Mouse (Mus musculus): ENCODE results near the gene Socs7. TPM values are rescaled to one million over a fixed set of nuclear protein-coding genes. Genes with fewer than 3 reads are reported as not detected.

Gene Socs7
- polyA plus RNA-seq, 1 experiment: 6.3 TPM

DNA sequence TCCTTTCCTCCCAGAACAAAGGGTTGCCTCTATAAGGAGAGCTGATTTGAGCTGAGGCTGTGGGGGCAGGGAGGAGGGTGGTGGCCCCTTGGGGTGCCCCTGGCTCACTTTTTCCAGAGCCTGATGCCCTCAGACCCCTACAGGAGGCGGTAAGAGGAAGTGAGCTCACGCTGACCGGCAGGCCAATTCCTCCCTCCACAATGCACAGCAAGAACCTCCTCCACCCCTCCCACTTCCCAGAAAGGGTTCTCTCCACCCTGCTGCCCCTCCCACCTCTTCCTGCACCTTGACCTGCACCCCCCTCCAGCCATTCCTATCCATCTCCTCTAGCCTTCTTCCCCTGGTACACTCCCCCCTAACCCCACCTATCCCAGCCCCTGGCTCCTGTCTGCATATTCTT, 49.8 kb downstream of the Socs7 start:
- peaks cover 14% of the 10 kb centered on the region for H3K4me1 ChIP-seq (ENCODE audit: control insufficient read depth, insufficient read depth, insufficient read length, low read length)
- peak overlapping the region; percentile 4; the same call in 1 of the 2 replicates for H3K4me3 ChIP-seq (ENCODE audit: insufficient read depth, low read depth, low read length)
- peak overlapping the region; percentile 83 for H3K27ac ChIP-seq (replicated peaks; ENCODE audit: low read depth, low read length)

DNA sequence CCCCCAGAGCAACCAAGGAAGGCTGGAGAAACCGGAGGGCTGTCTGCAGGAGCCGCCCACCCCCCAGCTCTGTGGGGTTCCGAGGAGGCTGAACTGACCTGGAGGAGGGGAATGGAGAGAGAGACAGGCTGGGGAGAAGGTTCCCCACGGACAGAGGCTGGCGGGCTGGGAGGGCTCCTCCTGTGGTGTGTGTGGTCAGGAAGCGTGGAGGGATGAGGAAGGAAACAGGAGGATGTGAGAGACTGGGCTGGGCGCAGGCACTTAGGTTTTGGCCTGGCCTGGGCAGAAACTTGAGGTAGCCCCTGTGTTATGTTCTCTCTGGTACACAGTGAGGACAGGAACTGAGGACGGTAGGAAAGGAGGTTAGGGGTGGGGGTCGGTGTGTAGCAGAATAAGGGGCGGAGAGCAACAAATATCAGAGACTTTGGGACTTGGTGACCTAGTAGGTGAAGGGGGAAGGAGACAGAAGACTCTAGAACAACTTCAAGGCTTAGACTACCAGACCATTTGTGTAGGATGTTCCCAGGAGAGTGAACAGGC, 50.5 kb downstream of the Socs7 start:
- Histone ChIP-seq H3K4me3 (ENCODE audit: insufficient read depth, low read depth, low read length) (no peak overlapping the region), H3K4me1 (ENCODE audit: control insufficient read depth, insufficient read depth, insufficient read length, low read length) (peaks cover 17% of the 10 kb centered on the region), H3K27ac (replicated peaks; ENCODE audit: low read depth, low read length) (peak overlapping the region; percentile 73)

DNA sequence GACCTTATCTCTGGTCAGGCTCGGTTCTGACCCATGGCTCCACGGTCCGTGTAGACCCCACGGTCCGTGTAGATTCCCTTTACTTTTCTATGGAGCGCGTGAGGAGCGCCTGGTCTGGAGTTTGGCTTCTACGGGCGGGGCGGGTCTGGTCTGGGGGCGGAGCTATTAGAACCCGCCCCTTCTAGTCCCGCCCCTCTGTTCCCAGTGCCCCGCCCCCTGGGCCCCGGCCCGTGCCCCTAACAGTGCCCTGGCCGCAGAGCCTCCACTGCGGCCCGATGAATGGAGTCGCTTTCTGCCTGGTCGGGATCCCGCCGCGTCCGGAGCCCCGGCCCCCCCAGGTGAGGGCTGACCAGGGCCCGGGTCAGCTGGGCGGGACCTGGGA, 53.0 kb downstream of the Socs7 start, which contains the start of gene Arhgap23:
Gene Arhgap23, plus strand, starts transcription at position 204 of the 382 bp plus-strand sequence.
- Histone ChIP-seq H3K4me1 (ENCODE audit: control insufficient read depth, insufficient read depth, insufficient read length, low read length) (peaks cover 17% of the 10 kb centered on the region), H3K27ac (replicated peaks; ENCODE audit: low read depth, low read length) (peak within 1 kb of the TSS; percentile 69), H3K4me3 (ENCODE audit: insufficient read depth, low read depth, low read length) (peak within 1 kb of the TSS; percentile 88)

DNA sequence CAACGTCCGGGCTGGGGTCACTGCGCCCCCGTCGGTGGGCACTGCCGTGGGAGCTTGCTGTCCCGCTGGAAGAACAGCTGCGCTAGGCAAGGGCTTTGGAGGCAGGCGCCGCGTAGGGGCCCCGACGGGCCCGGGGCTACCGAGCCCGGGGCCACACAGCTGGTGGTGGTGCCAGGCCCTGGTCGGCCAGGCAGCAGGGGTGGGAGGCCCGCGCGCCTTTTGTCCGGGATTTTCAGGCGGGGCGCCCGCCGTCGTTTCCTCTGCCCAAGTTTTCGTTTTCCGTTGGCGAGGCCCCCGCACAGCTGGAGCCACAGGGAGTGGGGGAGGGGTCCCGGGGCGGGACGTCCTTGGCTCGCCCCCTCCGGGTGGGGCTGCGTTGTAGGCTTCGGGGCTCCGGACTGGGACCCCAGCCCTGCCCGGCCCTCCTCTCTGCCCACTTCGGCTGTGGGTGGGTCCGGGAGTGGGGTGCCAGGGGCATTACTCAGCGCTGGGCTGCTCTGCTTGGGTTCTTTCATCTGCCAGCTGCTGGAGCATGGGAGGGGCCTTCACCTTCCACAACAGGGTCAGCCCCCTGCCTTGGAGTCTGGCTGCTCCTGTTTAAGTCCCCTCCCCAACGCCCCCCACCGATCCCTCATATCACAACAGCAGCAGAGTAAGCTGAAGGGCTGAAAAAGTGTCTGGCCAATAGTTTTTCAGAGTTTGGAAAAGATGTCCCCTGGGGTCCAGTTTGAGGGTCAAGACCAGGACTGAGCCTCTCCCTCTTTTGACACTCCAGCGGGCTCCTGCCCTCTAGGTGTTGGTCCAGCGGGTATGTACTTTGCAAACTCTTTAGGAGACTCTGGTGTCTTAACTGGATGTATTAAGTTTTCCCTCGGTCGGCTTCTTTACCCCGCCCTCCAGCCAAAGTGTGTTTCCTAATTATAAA, 53.6 kb downstream of the Socs7 start:
- Histone ChIP-seq H3K27ac (replicated peaks; ENCODE audit: low read depth, low read length) (peak overlapping the region; percentile 69), H3K4me3 (ENCODE audit: insufficient read depth, low read depth, low read length) (peak overlapping the region; percentile 88), H3K4me1 (ENCODE audit: control insufficient read depth, insufficient read depth, insufficient read length, low read length) (peaks cover 17% of the 10 kb centered on the region)

DNA sequence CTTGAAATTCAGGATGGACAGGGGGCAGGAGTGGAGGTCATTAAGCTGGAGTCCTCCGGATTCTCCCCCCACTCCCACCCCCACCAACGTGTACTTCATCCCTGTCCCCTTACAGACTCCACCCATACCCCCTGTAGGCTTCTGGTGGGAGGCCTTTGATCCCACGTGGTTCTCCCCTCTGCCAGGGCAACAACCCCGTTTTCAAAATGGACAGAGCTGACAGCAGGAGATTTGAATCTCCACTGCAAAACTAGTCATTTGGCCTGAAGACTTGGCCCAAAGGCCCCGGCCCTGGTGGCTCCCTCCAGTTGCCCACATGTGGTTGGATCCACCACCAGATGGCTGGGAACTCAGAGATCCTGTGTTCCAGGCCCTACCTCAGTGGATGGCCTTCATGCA, 54.3 kb downstream of the Socs7 start:
- peaks cover 17% of the 10 kb centered on the region for H3K4me1 ChIP-seq (ENCODE audit: control insufficient read depth, insufficient read depth, insufficient read length, low read length)
- no peak overlapping the region for H3K27ac ChIP-seq (replicated peaks; ENCODE audit: low read depth, low read length)
- peak overlapping the region; percentile 88 for H3K4me3 ChIP-seq (ENCODE audit: insufficient read depth, low read depth, low read length)

DNA sequence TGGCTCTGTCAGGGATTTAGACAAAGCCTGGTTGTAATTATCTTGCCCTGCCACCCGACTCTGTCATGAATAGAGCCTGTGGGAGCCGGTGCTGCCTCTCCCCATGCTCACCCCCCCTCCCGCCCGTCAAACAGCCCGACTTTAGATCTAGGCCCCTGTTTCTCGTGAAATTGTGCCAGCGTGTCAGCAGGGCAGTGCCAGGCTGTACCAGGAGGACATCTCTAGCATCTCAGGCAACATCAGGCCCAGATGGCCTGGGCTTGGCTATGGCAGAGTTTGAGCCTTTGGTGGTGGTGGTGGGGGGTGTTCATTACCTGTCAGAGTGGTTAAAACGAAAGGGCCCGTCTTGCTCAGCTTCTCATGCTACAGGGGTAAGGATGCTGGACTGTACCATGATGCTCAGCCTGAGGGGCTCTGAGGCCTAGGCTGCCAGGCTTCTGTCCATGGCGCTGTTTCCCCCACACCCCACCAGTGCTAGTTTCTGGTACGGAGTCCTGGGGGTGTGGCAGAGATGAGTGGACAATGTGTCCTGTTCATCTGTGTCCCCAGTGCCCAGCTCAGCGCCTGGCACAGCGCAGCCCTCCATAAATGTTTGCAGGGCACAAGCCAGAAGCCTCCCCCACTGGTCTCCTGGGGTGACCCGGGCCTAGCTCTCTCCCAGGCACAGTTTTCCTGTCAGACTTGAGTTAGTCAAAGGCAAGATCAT, 56.6 kb downstream of the Socs7 start:
- no peak overlapping the region for H3K4me3 ChIP-seq (ENCODE audit: insufficient read depth, low read depth, low read length)
- H3K27ac ChIP-seq (replicated peaks; ENCODE audit: low read depth, low read length): no peak overlapping the region
- H3K4me1 ChIP-seq (ENCODE audit: control insufficient read depth, insufficient read depth, insufficient read length, low read length): peaks cover 10% of the 10 kb centered on the region; the same call in 1 of the 2 replicates

DNA sequence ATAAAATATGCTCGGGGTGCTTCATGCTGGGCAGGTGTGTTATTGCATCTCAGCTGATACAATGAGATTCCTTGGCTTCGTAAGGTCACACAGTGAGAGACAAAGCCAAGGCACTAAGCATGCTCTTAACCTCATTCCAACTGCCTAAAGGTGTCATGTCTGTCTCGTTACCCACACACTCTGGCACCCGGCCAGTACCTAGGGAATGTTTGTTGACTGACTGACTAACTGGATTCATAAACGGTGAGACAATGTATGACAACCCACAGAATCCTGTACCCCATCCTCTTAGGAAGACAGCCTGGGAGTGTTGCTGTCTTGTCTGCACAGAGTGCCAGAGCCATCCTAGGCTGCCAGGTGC, 57.2 kb downstream of the Socs7 start:
- H3K4me3 ChIP-seq (ENCODE audit: insufficient read depth, low read depth, low read length): no peak overlapping the region
- H3K27ac ChIP-seq (replicated peaks; ENCODE audit: low read depth, low read length): no peak overlapping the region
- peaks cover 15% of the 10 kb centered on the region for H3K4me1 ChIP-seq (ENCODE audit: control insufficient read depth, insufficient read depth, insufficient read length, low read length)

DNA sequence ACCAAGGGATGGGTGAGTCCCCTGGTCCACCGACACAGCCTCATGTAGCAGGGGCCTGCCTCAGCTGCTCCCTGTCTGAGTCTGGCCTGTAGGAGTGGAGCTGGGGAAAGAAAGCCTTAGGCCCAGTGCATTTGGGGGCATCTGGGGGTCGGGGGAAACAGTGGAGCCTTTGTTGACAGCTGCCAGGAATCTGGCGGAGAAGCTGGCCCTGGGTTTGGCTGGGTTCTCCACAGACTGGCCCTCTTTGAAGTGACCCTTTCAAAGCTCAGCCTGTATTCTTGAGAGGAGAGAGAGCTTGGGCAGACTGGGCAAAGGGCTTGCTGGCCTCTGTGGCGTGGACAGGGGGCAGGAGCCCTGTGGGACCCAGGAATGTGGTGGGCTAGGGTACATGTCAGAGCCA, 60.2 kb downstream of the Socs7 start:
- H3K4me3 ChIP-seq (ENCODE audit: insufficient read depth, low read depth, low read length): no peak overlapping the region
- peaks cover 11% of the 10 kb centered on the region for H3K4me1 ChIP-seq (ENCODE audit: control insufficient read depth, insufficient read depth, insufficient read length, low read length)
- H3K27ac ChIP-seq (replicated peaks; ENCODE audit: low read depth, low read length): no peak overlapping the region

DNA sequence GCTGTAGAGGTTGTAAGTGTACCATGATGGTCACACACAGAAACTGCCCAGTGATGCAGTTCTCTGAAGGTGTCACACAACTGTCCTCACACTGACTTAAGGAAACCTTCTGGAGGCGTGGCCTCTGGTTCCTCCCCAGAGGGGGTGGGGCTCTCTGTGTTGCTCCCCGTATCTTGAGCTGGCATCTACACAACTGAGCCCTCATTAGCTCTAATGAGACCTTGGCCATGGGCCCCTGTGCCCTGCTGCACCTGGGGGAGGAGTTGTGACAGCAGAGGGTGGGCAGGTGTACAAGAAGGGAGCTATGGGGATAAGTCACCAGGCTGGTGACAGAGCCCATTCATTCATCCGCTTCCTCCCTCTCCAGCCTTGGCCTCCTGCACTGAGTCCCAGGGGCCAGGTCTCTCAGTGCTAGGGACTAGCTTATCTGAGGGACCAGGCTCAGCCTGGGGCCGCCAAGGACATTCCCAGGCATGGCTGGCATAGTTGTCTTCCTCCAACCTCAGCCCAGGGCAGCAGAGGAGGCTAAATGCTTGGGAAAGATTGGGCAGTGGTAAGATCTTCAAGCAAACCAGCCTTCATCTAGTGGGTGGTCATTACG, 61.8 kb downstream of the Socs7 start:
- Histone ChIP-seq H3K27ac (replicated peaks; ENCODE audit: low read depth, low read length) (0 out of 2 replicates have a peak overlapping the region, but pooled peaks have one; percentile 44), H3K4me1 (ENCODE audit: control insufficient read depth, insufficient read depth, insufficient read length, low read length) (peaks cover 13% of the 10 kb centered on the region), H3K4me3 (ENCODE audit: insufficient read depth, low read depth, low read length) (no peak overlapping the region)

DNA sequence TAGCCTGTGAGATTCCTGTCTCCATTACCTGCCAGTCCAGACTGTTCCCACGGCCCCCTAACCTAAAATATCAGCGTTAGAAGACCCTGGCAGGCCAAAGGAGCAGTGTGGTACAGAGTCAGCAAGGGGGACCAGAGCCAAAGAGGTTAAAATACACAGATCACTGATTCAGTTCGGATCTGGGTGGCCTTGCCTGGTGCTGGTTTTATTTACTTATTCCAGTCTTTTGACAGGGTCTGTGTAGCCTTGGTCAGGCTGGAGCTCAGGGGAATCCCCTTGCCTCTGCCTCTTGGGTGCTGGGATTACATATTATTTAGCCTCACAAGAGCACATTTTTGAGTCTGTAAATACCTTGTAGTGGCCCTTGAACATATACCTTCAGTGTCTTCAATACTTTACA, 62.5 kb downstream of the Socs7 start:
- H3K27ac ChIP-seq (replicated peaks; ENCODE audit: low read depth, low read length): 0 out of 2 replicates have a peak overlapping the region, but pooled peaks have one; percentile 9
- H3K4me1 ChIP-seq (ENCODE audit: control insufficient read depth, insufficient read depth, insufficient read length, low read length): peaks cover 13% of the 10 kb centered on the region
- H3K4me3 ChIP-seq (ENCODE audit: insufficient read depth, low read depth, low read length): no peak overlapping the region

DNA sequence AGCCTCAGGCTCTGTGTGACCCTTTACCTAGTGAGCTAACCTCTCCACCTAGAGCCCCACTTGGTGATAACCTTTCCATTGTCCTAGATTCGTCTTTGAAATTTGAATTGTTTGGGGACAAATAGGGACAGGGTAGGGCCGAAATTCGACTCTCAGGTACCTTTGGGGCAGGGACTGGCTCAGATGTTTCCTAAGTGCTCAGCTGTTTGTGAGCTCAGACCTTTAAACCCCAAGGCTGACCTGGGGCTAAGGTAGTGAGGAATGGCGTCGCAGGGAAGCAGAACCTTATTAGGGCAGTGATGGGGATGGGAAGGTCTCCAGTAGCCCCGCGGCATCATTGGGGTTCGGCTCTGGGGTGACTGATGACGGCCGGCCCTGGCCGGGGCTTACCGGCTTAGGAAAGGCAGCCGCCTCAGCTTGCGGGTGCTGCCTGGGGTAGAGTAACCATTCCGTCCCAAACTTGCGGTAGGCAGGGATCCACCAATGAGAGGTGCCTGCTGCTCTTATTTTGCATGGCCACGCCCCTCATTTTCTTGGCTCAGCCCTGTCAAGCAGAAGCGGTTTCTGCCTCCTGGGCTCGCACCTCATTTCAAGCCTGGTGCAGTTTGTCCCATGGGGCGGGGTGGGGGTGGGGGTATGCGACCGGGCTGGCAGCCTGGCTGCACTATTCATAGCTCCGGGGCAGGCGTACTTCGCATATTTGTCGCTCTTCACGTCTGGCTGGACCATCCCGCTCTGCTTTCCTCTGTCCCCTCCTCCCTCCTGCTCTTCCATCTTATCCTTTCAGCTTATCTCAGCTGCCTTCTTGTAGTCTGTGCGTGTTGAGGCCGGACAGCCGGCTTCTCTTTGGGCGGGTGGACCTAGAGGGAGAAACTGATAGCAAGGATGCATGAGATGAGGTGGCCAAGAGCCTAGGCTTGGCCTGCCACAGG, 65.7 kb downstream of the Socs7 start:
- no peak overlapping the region for H3K27ac ChIP-seq (replicated peaks; ENCODE audit: low read depth, low read length)
- peaks cover 10% of the 10 kb centered on the region for H3K4me1 ChIP-seq (ENCODE audit: control insufficient read depth, insufficient read depth, insufficient read length, low read length)
- peak overlapping the region; percentile 43 for H3K4me3 ChIP-seq (ENCODE audit: insufficient read depth, low read depth, low read length)

DNA sequence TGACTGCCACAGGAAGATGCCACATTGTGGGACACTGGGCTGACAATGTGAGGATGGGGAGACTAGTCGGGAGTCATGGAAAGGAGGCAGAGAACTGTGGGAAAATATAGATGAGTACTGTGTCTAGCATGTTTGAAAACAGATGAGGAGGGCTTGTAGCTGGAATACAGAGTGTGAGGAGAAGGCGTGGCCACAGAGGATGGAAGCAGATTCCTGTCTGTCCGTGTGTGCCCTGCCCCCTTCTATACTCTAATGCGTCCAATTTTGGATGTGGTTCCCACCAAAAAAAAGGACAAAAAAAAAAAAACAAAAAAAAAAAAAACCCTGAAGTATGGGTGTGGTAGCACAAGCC, 66.4 kb downstream of the Socs7 start:
- Histone ChIP-seq H3K27ac (replicated peaks; ENCODE audit: low read depth, low read length) (no peak overlapping the region), H3K4me3 (ENCODE audit: insufficient read depth, low read depth, low read length) (peak overlapping the region; percentile 4; the same call in 1 of the 2 replicates), H3K4me1 (ENCODE audit: control insufficient read depth, insufficient read depth, insufficient read length, low read length) (peaks cover 10% of the 10 kb centered on the region)

DNA sequence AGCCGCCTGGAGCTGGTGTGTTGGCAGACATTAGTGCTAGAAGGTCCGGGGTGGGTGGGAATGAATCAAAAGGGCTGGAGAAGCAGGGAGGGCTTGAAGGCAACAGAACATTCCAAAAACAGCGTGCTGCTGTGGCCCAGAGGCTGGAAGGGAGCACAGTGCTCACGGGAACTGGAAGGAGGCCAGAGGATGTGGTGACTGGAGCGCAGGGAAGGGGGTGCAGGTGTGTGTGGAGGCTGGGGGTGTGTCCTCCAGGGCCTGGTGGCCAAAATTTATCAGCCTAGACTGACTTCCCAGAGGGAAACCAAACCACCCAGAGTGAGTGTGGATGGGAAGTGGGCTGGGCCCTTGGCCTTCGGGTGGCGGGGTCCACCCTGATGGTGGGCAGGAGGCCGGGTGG, 67.3 kb downstream of the Socs7 start:
- H3K4me1 ChIP-seq (ENCODE audit: control insufficient read depth, insufficient read depth, insufficient read length, low read length): peaks cover 5% of the 10 kb centered on the region; the same call in 1 of the 2 replicates
- no peak overlapping the region for H3K27ac ChIP-seq (replicated peaks; ENCODE audit: low read depth, low read length)
- no peak overlapping the region for H3K4me3 ChIP-seq (ENCODE audit: insufficient read depth, low read depth, low read length)

DNA sequence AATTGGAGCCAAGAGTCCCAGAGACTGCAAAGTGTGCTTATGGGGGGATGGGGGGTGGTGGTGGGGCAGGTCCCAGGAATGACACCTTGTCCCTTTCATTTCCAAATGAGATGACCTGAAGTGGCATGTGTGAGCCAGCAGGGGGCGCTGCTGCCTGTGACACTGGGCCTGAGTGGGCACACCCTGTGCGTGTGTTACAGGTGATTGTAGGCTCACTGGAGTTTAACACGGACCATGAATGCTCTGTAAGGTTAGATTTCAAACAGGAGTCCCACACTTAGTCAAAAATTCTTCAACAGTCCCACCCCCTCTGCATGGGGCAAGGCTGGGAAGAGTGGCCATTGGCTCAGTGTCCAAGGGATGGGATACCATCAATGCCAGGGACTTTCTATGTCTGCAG, 69.7 kb downstream of the Socs7 start:
- Histone ChIP-seq H3K4me3 (ENCODE audit: insufficient read depth, low read depth, low read length) (no peak overlapping the region), H3K4me1 (ENCODE audit: control insufficient read depth, insufficient read depth, insufficient read length, low read length) (peaks cover 14% of the 10 kb centered on the region; the same call in 1 of the 2 replicates), H3K27ac (replicated peaks; ENCODE audit: low read depth, low read length) (no peak overlapping the region)

All from brown adipose tissue, adult 24 weeks (tissue).